Mouse (Mus musculus) CD8-positive naive resting alpha-beta T cell, adult 2 months (primary cell): ENCODE results near the gene Rasgrf1.

Experiments used
- DNase-seq, 2 experiments: peaks; one replicate each; pipeline ENCODE4 v3.0.0; 2022; ENCODE audit warnings: low read depth in 2 of 2, low spot score in 2 of 2

Rasgrf1 gene

GRCm38 (mm10) chr9:89968836-89969450, 59.2 kb downstream of the Rasgrf1 start:
- no peak for DNase-seq

DNA sequence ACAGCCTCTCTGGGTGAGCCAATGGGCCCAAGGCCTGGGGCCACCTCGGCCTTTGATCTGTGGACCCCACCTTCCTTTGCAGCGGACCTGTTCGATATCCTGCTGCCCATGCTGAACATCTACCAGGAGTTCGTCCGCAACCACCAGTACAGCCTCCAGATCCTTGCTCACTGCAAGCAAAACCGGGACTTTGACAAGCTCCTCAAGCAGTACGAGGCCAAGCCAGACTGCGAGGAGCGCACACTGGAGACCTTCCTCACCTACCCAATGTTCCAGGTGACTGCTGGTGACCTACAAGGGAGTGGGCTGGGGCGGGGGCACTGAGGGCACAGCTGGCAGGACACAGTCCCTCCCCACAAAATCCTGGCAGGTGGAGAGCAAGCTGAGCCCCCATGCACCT, 60.6 kb downstream of the Rasgrf1 start:
- DNase-seq: no peak

DNA sequence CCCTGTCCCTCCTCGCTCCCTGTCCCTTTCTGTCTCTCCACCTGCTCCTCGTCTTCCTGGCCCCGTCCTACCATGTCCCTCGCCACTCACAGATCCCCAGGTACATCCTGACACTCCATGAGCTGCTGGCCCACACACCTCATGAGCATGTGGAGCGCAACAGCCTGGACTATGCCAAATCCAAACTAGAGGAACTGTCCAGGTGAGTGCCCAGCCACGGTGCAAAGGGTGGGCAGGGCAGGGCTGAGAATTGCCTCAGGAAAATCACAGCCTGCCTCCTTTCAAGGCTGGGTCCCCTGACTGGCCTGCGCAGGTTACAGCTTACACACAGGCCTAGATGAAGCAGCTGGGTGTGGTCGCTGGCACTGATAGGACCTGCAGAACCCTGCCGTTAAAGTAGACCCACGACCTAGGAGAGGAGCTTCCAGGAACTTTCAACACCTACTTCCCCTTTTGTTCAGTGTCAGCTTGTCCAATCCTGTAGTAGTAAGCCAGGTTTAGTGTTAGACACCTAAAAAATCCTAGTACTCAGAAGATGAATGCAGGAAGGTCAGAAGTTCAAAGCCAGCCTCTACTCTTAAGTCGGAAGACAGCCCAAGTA, 61.3 kb downstream of the Rasgrf1 start:
- no peak for DNase-seq

GRCm38 (mm10) chr9:89972321-89972720, 62.6 kb downstream of the Rasgrf1 start:
- no peak for DNase-seq

DNA sequence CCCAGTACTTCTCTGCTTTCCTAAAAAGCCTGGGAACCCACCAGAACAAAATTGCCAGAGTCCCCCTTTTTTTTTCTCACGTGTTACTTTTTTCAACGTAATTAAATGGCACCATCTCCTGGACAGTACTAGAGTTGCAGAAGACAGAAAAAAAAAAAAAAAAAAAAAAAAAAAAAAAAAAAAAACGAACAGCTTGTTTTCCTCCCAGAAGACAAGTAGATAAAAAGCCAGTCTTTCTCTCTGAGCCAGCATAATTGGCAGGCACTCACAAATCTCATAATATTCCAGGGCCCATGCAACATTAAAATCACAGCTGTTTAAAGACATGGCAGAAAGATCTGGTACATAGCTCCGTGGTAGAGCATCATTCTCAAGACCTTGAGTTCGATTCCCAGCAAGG, 64.1 kb downstream of the Rasgrf1 start:
- DNase-seq: no peak

GRCm38 (mm10) chr9:89974463-89974931, 64.8 kb downstream of the Rasgrf1 start:
- DNase-seq: no peak

GRCm38 (mm10) chr9:89976366-89976940, 66.7 kb downstream of the Rasgrf1 start:
- DNase-seq: no peak

- DNase-seq: no peak
Measured at GRCm38 (mm10) chr9:89979248-89979647, 69.5 kb downstream of the Rasgrf1 start.

DNA sequence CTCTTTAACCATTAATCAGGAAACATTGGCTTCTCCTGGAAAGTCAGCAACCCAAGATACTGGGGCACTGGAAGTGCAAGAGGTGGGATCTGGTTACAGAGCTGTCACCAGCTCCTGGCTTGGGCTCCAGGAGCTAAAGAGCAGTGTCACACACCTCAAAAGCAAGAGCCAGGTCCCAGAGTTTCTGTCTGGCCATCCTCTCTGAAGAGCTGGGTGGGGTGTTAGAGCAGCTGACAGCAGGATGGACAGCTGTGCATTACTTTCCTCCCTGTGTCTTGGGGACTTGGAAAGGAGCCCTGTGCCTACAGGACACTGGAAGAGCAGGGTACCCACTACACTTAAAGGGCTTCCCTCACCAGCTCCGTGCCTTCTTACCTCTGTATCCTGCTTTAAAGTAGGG, 72.5 kb downstream of the Rasgrf1 start:
- DNase-seq: no peak

DNA sequence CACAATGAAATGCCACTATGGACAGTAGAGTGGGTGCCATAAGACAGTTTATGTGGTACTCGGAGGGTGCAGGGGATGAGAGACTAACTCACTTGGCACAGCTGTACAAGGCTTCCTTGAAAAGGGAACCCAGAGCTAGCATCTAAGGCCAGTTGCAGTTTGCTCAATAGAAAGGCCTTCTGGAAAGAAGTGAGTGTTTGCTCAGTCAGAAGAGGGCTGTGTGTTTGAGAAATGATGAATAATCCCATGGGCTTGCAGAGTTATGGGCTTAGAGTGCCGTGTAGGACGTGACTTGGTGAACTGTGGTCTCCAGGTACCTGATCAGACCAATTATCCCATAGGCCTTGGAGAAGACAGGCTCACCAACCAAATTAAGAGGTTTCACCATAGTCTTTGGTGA, 78.3 kb downstream of the Rasgrf1 start:
- DNase-seq: no peak

DNA sequence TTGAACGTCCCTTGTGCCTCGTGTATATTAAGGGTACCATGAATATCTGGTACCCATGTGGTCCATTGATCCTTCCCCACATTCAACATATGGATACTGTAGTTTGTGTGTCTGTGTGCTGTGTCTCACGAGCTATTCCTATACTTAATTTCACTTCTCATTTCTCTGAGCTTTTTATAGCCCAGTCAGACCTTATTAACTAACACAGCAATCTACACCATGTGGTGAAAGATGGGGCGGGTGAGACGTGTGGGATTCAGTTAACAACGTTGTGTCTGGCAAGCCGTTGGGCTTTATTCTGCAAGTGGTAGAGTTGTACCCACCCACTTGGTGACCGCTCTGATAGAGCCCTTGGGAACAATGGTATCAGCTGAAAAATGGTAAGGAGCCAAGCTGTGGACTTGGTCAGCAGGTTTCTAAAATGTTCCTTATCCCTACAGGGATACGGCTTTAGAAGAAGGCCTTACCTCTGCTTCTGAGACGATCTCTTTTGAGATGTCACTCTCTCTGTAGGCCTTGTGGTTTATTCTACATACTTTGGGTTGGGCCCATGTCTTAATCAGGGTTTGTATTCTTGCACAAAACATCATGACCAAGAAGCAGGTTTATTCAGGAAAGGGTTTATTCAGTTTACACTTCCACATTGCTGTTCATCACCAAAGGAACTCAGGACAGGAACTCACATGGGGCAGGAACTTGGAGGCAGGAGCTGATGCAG, 79.3 kb downstream of the Rasgrf1 start:
- no peak for DNase-seq

DNA sequence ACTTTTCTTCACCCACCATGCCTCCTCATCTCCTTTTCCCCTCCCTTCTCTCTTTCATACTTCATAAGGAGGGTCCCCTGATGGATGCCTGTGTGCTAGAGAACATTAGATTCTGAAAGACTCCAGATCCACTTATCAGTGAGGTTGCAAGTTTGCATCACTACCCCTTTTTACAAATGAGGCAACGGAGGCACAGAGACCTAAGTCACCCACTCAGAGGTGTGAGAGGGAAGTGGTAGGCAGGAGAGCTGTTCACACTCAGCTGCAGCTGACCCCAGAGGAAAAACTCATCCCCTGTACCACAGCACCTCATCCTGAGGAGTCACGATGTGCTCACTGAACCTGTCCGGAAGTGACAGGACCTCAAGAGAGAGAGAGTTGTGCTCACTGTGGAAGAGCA, 96.7 kb downstream of the Rasgrf1 start:
- no peak for DNase-seq

- no peak for DNase-seq
Measured at GRCm38 (mm10) chr9:90007094-90007493, 97.4 kb downstream of the Rasgrf1 start.

- DNase-seq: no peak
Measured at GRCm38 (mm10) chr9:90008138-90008537, 98.4 kb downstream of the Rasgrf1 start.

DNA sequence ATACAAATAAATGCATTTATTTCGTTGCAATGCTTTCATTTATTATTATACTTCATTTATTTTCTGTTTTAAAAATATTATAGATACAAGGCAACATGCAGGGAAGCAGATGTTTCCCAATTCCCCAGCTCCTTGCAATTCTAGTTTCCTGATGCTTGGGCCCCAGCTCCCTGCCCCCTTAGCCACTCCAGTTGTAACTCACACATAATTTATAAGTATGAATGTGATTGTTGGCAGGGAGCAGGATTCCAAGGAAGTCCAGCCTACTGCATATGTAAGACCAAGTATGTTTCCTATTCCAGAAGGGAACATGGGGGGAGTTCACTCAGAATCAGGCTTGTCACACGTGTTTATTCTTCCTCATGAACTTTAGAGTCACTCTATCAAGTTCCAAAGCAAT, 102.1 kb downstream of the Rasgrf1 start:
- DNase-seq: no peak

GRCm38 (mm10) chr9:90014649-90015048, 104.9 kb downstream of the Rasgrf1 start:
- no peak for DNase-seq

GRCm38 (mm10) chr9:90016204-90016603, 106.5 kb downstream of the Rasgrf1 start:
- DNase-seq: no peak

DNA sequence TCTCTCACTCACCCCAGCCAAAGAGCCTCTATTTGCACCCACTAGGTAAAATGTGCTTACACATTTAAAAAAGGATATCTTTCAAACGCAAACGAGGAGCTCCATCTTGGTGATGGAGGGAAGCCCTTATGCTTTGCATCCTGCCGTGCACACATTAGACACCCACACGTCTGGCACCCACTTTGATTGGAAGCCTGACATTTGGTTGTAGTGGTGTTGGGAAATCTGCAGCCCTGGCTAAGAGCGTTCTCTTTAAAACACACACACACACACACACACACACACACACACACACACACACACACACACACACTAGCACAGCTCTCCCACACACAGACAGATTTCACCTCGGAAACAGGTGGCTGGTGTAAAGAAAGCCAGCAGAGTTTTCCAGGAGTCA, 111.2 kb downstream of the Rasgrf1 start:
- DNase-seq: no peak

DNA sequence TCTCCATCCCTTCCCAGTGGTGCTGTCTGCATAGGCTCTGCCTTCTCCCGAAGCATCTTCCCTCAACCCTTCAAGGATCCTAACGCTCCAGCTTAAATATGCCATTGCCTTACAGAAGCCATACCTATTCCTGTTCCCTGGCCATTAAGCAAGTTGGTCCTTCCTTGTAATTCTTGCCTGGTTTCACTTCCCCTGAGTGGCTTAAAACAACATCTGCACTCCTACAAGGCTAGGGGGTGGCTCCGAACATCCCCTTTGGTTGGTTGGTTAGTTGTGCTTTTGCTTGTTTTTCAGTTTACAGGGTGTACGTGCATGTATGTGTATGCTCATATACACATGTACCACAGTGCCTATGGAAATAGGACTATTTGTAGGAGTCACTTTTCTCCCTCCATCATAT, 111.7 kb downstream of the Rasgrf1 start:
- DNase-seq: no peak

DNA sequence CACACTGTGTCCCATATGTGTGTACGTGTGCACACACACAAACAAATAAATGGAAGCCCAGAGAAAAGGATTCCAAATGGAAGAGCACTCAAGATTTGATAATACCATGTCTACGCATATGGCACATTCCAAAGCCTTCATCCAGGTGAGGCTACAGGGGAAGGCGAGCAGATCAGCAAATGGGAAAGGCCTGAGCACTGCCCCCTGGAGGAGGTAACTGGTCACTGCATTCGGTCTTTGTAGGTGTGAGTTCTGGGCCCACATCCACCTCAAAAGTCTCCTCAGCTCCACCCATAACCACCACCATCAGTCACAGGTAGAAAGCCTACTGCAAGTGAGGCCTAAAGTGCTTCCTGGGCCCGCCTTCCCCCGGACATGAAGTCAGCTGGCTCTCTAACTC, 118.0 kb downstream of the Rasgrf1 start:
- no peak for DNase-seq

DNA sequence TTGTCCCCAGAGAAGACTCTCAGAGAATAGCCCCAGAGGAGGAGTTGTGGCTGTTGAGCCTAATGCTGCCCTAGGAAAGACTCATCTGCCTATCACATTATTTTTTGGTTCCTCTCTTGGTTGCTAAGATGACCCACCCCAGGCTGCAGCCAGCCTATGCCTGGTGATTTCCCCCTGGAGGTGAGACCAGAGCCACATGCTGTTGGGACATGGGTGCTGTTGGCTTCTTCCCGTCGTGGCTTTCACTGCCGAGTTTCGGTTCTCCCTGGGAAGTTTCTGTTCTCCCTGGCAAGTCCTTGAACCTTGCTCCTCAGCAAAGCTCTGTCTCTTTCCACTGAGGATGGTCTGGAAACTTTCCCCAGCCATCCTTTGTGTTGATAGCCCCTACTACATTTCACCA, 124.2 kb downstream of the Rasgrf1 start:
- no peak for DNase-seq

GRCm38 (mm10) chr9:90035168-90035567, 125.5 kb downstream of the Rasgrf1 start:
- DNase-seq: no peak
